Mouse (Mus musculus): ENCODE measurements around the gene Sp1.

The Sp1 gene

GRCm38 (mm10) chr15:102399229-102400221, 6.4 kb upstream of the Sp1 start:
- DNase-seq (ENCODE audit: extremely low read depth, low read depth, low spot score) = no peak

GRCm38 (mm10) chr15:102400476-102401045, 5.4 kb upstream of the Sp1 start:
- no peak for DNase-seq (ENCODE audit: extremely low read depth, low read depth, low spot score)

DNA sequence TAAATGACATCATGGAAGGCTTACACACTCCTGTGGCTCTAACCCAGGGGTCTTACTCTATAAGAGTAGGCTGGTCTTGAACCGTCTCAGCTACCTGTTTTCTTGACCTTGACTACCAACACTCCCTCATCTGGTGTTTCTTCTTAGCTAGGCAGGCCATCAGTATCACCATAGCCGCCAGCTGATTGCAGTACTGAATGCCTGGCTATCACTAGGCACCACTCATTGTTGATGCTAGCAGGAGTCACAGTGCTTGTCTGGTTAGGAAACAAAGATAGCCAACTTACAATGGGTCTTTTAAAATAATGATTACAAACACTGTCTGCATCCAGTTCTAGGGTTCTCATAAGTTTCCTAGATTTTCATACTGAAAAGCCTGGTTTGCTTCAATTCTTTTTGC, 4.7 kb upstream of the Sp1 start:
- no peak for DNase-seq (ENCODE audit: extremely low read depth, low read depth, low spot score)

GRCm38 (mm10) chr15:102402210-102402609, 3.7 kb upstream of the Sp1 start:
- DNase-seq (ENCODE audit: extremely low read depth, low read depth, low spot score) = no peak

GRCm38 (mm10) chr15:102404608-102405488, 1.1 kb upstream of the Sp1 start:
- no peak for DNase-seq (ENCODE audit: extremely low read depth, low read depth, low spot score)

- no peak for DNase-seq (ENCODE audit: extremely low read depth, low read depth, low spot score)
These were observed 411 bp downstream of the Sp1 start for GRCm38 (mm10) chr15:102406196-102406911.

- DNase-seq (ENCODE audit: extremely low read depth, low read depth, low spot score) = no peak
These were observed 1.1 kb downstream of the Sp1 start for GRCm38 (mm10) chr15:102406912-102407580.

- no peak for DNase-seq (ENCODE audit: extremely low read depth, low read depth, low spot score)
These were observed 2.0 kb downstream of the Sp1 start for GRCm38 (mm10) chr15:102407681-102408557.

GRCm38 (mm10) chr15:102408558-102409130, 2.7 kb downstream of the Sp1 start:
- DNase-seq (ENCODE audit: extremely low read depth, low read depth, low spot score) = no peak

GRCm38 (mm10) chr15:102409286-102409685, 3.3 kb downstream of the Sp1 start:
- no peak for DNase-seq (ENCODE audit: extremely low read depth, low read depth, low spot score)

DNA sequence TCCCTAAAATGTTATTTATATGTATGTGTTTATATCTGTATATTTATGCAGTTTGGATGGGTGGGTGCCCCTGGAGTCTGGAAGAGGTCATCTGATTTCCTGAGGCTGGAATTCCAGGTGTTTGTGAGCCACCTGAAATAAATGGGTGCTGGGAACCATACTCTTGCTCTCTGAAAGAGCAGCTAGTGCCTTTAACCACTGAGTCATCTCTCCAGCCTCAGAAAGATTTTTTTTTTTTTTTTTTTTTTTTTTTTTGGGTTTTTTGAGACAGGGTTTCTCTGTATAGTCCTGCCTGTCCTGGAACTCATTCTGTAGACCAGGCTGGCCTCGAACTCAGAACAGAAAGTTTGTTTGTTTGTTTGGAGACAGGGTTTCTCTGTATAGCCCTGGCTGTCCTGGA, 5.1 kb downstream of the Sp1 start:
- no peak for DNase-seq (ENCODE audit: extremely low read depth, low read depth, low spot score)

- no peak for DNase-seq (ENCODE audit: extremely low read depth, low read depth, low spot score)
These were observed 7.7 kb downstream of the Sp1 start for GRCm38 (mm10) chr15:102413687-102414086.

- DNase-seq (ENCODE audit: extremely low read depth, low read depth, low spot score) = no peak
These were observed 11.6 kb downstream of the Sp1 start for GRCm38 (mm10) chr15:102417524-102417923.

- DNase-seq (ENCODE audit: extremely low read depth, low read depth, low spot score) = no peak
These were observed 15.0 kb downstream of the Sp1 start for GRCm38 (mm10) chr15:102420986-102421385.

- DNase-seq (ENCODE audit: extremely low read depth, low read depth, low spot score) = no peak
These were observed 15.5 kb downstream of the Sp1 start for GRCm38 (mm10) chr15:102421437-102421836.

GRCm38 (mm10) chr15:102423602-102424240, 17.8 kb downstream of the Sp1 start:
- no peak for DNase-seq (ENCODE audit: extremely low read depth, low read depth, low spot score)

DNA sequence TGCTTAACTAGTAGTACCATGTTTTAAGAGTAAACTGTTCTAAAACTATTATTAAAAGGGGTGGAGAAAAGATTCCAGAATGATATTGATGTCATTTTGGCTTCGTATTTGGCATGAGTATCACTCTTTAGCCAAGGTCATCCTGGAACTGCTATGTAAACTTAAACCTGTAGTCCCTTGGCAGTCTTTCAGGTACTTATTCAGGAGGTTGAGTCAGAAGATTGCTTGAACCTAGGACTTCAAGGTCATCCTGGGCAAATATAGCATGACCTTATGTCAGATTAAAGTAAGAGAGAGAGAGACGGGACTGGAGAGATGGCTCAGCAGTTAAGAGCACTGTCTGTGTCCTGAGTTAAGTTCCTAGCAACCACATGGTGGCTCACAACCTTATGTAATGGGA, 18.7 kb downstream of the Sp1 start:
- no peak for DNase-seq (ENCODE audit: extremely low read depth, low read depth, low spot score)

GRCm38 (mm10) chr15:102426963-102427362, 21.0 kb downstream of the Sp1 start:
- no peak for DNase-seq (ENCODE audit: extremely low read depth, low read depth, low spot score)
